Comparison of ENCODE assay signal across 8 mouse cellular contexts in the genomic region with DNA sequence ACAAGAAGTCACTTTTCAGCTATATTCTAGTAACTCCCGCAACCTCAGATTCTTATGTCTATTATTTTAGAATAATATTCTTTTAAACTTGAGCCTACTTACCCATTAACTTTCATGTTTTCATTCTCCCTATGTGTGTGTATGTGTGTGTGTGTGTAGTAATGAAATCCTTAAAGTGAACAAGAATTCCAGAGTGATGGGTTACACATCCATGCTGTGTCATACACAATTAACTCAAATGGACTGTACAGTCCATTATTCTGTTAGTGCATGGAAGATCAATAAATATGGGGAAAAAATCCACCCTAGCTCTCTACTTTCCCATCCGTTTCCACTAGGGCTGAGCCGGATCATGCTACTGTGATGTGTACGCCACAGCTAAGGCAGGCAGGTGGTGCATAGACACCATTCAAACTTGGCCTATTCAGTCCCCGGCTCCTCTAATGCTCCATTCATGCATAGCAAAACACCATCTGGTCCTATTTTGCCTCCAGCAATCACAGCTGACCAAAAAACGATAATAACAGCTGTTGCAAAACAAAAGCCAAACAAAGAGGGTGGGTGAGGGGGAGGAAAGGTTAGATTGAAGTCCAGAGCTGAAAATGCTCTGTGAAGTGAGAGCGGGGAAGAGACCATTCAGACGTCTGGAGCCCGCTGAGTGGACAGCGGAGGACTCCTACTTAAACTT.
DNase-seq lines count a peak whose midpoint lies in the region; ATAC-seq lines count a peak whose summit lies in the region.

No protein-coding gene starts in this region.

- H3K36me3 ChIP-seq in embryonic facial prominence, embryonic 15.5 days, result no peaks in the 10 kb centered on the region
- peaks cover 13% of the 10 kb centered on the region for H3K36me3 ChIP-seq in kidney, embryonic 16.5 days (ENCODE audit: insufficient read depth, low read length)
- peaks cover 18% of the 10 kb centered on the region for H3K36me3 ChIP-seq in neural tube, embryonic 12.5 days

- no peaks in the 10 kb centered on the region for H3K27me3 ChIP-seq in embryonic facial prominence, embryonic 15.5 days
- H3K27me3 ChIP-seq in kidney, embryonic 16.5 days (ENCODE audit: insufficient read depth, low read length), result no peaks in the 10 kb centered on the region
- H3K27me3 ChIP-seq in neural tube, embryonic 12.5 days (replicated peaks), result no peaks in the 10 kb centered on the region

- H3K9me3 ChIP-seq in embryonic facial prominence, embryonic 15.5 days (replicated peaks), result no peaks in the 10 kb centered on the region
- no peaks in the 10 kb centered on the region for H3K9me3 ChIP-seq in kidney, embryonic 16.5 days (ENCODE audit: low read length)
- H3K9me3 ChIP-seq in neural tube, embryonic 12.5 days, result no peaks in the 10 kb centered on the region

- DNase-seq in layer of hippocampus, adult 18-20 months (ENCODE audit: low spot score in 2 of 2), result peak; percentile 13 to 47
- DNase-seq in layer of hippocampus, postnatal 25 days (ENCODE audit: extremely low spot score in 1 of 2, low spot score in 1 of 2), result no peak
- DNase-seq in spleen, adult 18-20 months, result no peak
- no peak for DNase-seq in thymus, postnatal 25 days
- DNase-seq in urinary bladder, adult 18-20 months (ENCODE audit: low spot score in 2 of 2), result no peak

- WGBS in embryonic facial prominence, embryonic 15.5 days, result 40% methylated on average over 10 of the region's 10 CpGs
- WGBS in kidney, embryonic 16.5 days, result 55% methylated on average over 10 of the region's 10 CpGs
- 16% methylated on average over 10 of the region's 10 CpGs for WGBS in neural tube, embryonic 12.5 days

- peaks cover 6% of the 10 kb centered on the region; the same call in 1 of the 2 replicates for H3K4me1 ChIP-seq in embryonic facial prominence, embryonic 15.5 days
- H3K4me1 ChIP-seq in kidney, embryonic 16.5 days (ENCODE audit: insufficient read depth, low read length), result 0 out of 2 replicates have a peak, but pooled peaks cover 3% of the 10 kb centered on the region
- peaks cover 25% of the 10 kb centered on the region for H3K4me1 ChIP-seq in neural tube, embryonic 12.5 days

- peak; percentile 80; the same call in 1 of the 2 replicates for ATAC-seq in embryonic facial prominence, embryonic 15.5 days (ENCODE audit: insufficient number of reproducible peaks, low FRiP score, low TSS enrichment, low read depth)
- ATAC-seq in kidney, embryonic 16.5 days (ENCODE audit: low FRiP score, low TSS enrichment), result peak; percentile 73
- ATAC-seq in neural tube, embryonic 12.5 days (ENCODE audit: low FRiP score, low read depth), result peak; percentile 96

- no peak overlapping the region for H3K4me2 ChIP-seq in embryonic facial prominence, embryonic 15.5 days (replicated peaks)
- no peak overlapping the region for H3K4me2 ChIP-seq in kidney, embryonic 16.5 days (replicated peaks; ENCODE audit: low read depth, low read length)
- H3K4me2 ChIP-seq in neural tube, embryonic 12.5 days (replicated peaks), result no peak overlapping the region

- H3K9ac ChIP-seq in embryonic facial prominence, embryonic 15.5 days, result no peak overlapping the region
- no peak overlapping the region for H3K9ac ChIP-seq in kidney, embryonic 16.5 days (replicated peaks; ENCODE audit: low read length)
- H3K9ac ChIP-seq in neural tube, embryonic 12.5 days, result no peak overlapping the region

- no peak overlapping the region for H3K27ac ChIP-seq in embryonic facial prominence, embryonic 15.5 days (replicated peaks)
- H3K27ac ChIP-seq in kidney, embryonic 16.5 days (ENCODE audit: low read length), result no peak overlapping the region
- H3K27ac ChIP-seq in neural tube, embryonic 12.5 days, result peak overlapping the region; percentile 69

- no peak overlapping the region for H3K4me3 ChIP-seq in embryonic facial prominence, embryonic 15.5 days (replicated peaks)
- H3K4me3 ChIP-seq in kidney, embryonic 16.5 days (ENCODE audit: low read length), result no peak overlapping the region
- H3K4me3 ChIP-seq in neural tube, embryonic 12.5 days, result no peak overlapping the region

Comparison
In these comparisons a context has a peak if more than half of its experiments do, and no peak if none do; other contexts are left out.
1. DNase-seq: peak in layer of hippocampus, adult 18-20 months (2 of 2); none in layer of hippocampus, postnatal 25 days (0 of 2), spleen, adult 18-20 months (0 of 2), thymus, postnatal 25 days (single experiment) and urinary bladder, adult 18-20 months (0 of 2).
2. Peak in every context shown above with its lines, with median percentiles within 50 percentile points of each other: ATAC-seq.